Mouse (Mus musculus): ENCODE results near the gene Khsrp. TPM values are rescaled to one million over a fixed set of nuclear protein-coding genes. Genes with fewer than 3 reads are reported as not detected.

Khsrp gene
- polyA plus RNA-seq, 1 experiment, result 18.7 TPM

DNA sequence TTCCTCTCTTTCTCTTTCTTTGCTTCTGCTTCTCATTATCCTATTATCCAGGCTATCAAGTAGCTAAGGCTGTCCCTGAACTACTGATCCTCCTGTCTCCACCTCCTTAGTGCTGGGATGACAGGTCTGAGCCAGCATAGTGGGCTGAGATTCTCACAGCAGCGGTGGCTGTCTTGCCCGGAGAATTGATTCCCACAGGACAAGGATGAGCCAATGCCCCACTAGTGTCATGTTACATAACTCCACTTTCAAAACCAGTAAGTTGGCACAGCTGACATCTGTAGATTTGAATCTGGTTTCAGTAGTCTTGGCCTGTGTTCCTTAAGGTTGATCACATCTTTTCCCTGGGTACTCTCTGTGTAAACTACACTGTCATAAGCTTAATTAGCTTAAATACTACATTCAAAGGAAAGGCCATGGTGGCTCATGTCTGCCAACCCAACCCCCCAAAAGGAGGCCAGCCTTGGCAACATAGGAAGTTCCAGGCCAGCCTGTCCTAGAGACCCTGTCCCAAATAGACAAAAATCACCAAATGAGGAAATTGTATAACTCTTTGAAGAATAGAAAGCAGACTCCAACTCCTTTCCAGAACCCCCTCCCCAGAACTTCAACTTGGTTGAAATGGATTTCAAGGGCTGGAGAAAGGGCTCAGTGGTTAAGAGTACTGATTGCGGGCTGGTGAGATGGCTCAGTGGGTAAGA lies 45.1 kb downstream of the Khsrp start:
- 0 out of 2 replicates have a peak, but pooled peaks cover 5% of the 10 kb centered on the region for H3K4me1 ChIP-seq (ENCODE audit: control insufficient read depth, insufficient read depth, insufficient read length, low read length)
- H3K27ac ChIP-seq (replicated peaks; ENCODE audit: low read depth, low read length), result no peak overlapping the region
- H3K4me3 ChIP-seq (ENCODE audit: insufficient read depth, low read depth, low read length), result no peak overlapping the region

DNA sequence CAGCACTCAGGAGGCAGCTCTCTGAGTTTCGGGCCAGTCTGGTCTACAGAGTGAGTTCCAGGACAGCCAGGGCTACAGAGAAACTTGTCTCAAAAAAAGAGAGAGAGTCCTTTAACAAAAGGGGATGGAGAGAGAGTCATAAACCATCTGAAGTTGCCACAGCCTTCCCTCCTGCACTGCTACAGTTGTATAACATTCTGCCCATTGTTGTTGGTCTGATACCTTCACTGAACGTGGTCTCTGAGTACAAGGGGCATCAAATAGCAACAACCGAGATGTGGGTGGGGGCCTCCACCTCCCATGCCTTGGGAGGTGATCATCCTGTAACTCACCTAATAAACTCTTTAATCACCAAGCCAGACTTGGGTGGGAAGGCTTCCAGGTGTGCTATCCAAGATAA lies 45.7 kb downstream of the Khsrp start:
- Histone ChIP-seq H3K4me1 (ENCODE audit: control insufficient read depth, insufficient read depth, insufficient read length, low read length) (no peaks in the 10 kb centered on the region), H3K27ac (replicated peaks; ENCODE audit: low read depth, low read length) (no peak overlapping the region), H3K4me3 (ENCODE audit: insufficient read depth, low read depth, low read length) (no peak overlapping the region)

GRCm38 (mm10) chr17:56984886-56985285 lies 46.4 kb downstream of the Khsrp start:
- H3K27ac ChIP-seq (replicated peaks; ENCODE audit: low read depth, low read length), result no peak overlapping the region
- H3K4me3 ChIP-seq (ENCODE audit: insufficient read depth, low read depth, low read length), result no peak overlapping the region
- H3K4me1 ChIP-seq (ENCODE audit: control insufficient read depth, insufficient read depth, insufficient read length, low read length), result no peaks in the 10 kb centered on the region

GRCm38 (mm10) chr17:56982013-56982412 lies 49.3 kb downstream of the Khsrp start, which contains the start of gene Acer1:
Acer1 (minus strand) TSS chr17:56982126.
- Histone ChIP-seq H3K4me1 (ENCODE audit: control insufficient read depth, insufficient read depth, insufficient read length, low read length) (no peaks in the 10 kb centered on the region), H3K27ac (replicated peaks; ENCODE audit: low read depth, low read length) (no peak within 1 kb of the TSS), H3K4me3 (ENCODE audit: insufficient read depth, low read depth, low read length) (no peak within 1 kb of the TSS)

GRCm38 (mm10) chr17:56981049-56981448 lies 50.3 kb downstream of the Khsrp start:
- Histone ChIP-seq H3K4me3 (ENCODE audit: insufficient read depth, low read depth, low read length) (no peak overlapping the region), H3K4me1 (ENCODE audit: control insufficient read depth, insufficient read depth, insufficient read length, low read length) (no peaks in the 10 kb centered on the region), H3K27ac (replicated peaks; ENCODE audit: low read depth, low read length) (no peak overlapping the region)

- Histone ChIP-seq H3K27ac (replicated peaks; ENCODE audit: low read depth, low read length) (no peak overlapping the region), H3K4me1 (ENCODE audit: control insufficient read depth, insufficient read depth, insufficient read length, low read length) (no peaks in the 10 kb centered on the region), H3K4me3 (ENCODE audit: insufficient read depth, low read depth, low read length) (no peak overlapping the region)
These were observed 51.8 kb downstream of the Khsrp start for GRCm38 (mm10) chr17:56979524-56979923.

DNA sequence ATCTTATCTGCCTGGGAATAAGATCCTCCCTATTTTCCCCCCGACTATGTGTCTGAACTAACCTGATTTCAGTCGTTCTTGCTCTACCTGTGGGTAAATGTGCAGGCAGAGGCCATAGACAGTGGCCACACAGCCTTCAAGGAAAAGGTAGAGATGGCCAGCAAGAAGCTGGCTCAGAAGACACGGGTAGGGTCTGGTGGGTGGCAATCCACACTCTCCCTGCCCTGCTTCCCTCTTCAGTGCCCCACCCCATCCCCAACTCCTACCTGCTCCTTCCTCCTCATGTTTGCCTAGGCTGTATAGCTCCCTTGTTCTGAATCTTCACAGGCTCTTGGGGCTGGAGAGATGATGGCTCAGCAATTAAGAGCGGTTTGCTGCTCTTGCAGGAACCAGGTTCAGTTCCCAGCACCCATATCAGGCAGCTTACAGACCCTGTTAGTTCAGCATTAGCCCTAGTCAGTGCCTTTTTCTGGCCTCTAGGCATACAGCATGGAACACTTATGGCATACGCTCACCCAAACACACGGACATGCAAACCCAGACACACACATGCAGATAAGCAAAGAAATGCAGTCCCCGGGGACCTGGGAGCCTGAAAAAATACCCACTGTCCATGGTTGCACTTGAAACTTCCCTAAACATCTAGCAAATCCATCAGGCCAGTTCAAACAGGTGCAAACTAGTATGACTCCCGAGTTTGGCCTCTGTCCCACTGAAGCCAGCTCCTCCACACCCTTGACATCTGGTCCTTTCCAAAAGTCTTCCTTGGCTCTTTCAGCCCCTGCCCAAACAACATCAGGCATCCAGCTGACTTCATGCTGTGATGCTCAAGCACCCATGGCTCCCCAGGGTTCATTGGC lies 54.6 kb downstream of the Khsrp start:
- H3K27ac ChIP-seq (replicated peaks; ENCODE audit: low read depth, low read length), result no peak overlapping the region

DNA sequence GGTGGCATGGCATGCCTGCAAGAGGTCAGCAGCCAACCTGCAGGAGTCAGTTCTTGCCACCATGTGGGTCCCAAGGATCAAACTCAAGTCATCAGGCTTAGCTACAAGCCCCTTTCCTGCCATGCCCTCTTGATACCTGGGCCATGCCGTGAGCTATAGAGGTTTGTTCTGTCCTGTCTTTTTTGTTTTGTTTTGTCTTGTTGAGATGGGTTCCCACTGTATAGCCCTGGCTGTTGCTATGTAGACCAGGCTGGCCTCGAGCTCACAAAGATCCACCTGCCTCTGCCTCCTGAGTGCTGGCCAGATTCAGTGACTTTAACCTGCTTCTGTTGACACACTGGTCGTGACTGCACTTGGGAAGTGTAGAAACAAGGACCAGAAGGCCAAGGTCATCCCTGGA lies 55.9 kb downstream of the Khsrp start:
- H3K27ac ChIP-seq (replicated peaks; ENCODE audit: low read depth, low read length), result no peak overlapping the region

More for the DNA sequence above, 54.6 kb downstream of the Khsrp start:
- Histone ChIP-seq H3K4me1 (ENCODE audit: control insufficient read depth, insufficient read depth, insufficient read length, low read length) (no peaks in the 10 kb centered on the region), H3K4me3 (ENCODE audit: insufficient read depth, low read depth, low read length) (no peak overlapping the region)

GRCm38 (mm10) chr17:56974708-56975240 lies 56.5 kb downstream of the Khsrp start:
- Histone ChIP-seq H3K4me1 (ENCODE audit: control insufficient read depth, insufficient read depth, insufficient read length, low read length) (no peaks in the 10 kb centered on the region), H3K4me3 (ENCODE audit: insufficient read depth, low read depth, low read length) (no peak overlapping the region), H3K27ac (replicated peaks; ENCODE audit: low read depth, low read length) (no peak overlapping the region)

More for the DNA sequence above, 55.9 kb downstream of the Khsrp start:
- H3K4me3 ChIP-seq (ENCODE audit: insufficient read depth, low read depth, low read length), result no peak overlapping the region
- no peaks in the 10 kb centered on the region for H3K4me1 ChIP-seq (ENCODE audit: control insufficient read depth, insufficient read depth, insufficient read length, low read length)

DNA sequence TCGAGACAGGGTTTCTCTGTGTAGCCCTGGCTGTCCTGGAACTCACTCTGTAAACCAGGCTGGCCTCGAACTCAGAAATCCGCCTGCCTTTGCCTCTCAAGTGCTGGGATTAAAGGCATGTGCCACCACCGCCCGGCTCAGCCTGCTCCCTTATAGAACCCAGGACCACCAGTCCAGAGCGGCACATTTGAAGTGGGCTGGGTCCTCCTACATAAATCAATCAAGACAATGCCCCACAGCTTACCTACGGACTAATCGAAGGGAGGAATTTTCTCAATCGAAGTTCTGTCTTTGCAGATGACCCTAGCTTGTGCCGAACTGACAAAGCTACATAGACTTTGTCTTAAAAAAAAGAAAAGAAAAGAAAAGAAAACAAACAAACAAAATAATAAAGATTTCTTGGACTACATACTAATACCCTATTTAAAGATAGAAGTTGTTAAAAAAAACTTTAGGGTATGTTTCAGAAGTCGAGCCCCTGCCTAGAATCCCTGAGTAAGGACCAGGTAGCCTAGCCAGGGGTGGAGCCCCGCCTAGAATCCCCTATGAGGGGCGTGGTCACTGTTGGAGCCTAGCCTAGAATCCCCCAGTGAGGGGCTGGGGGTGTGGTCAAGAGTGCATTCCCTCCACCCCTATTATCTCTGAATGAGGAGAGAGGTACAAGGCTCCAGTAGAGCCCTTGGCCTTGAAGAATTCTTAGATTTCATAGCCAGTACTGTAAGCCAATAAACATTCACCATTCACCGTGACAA lies 57.2 kb downstream of the Khsrp start:
- H3K4me3 ChIP-seq (ENCODE audit: insufficient read depth, low read depth, low read length), result no peak overlapping the region
- H3K4me1 ChIP-seq (ENCODE audit: control insufficient read depth, insufficient read depth, insufficient read length, low read length), result no peaks in the 10 kb centered on the region
- no peak overlapping the region for H3K27ac ChIP-seq (replicated peaks; ENCODE audit: low read depth, low read length)

Other genes with a start within 250 kb of the Khsrp start
- gene Rfx2, start 200.5 kb downstream of the Khsrp start, polyA plus RNA-seq (2012; ENCODE audit: insufficient read depth, insufficient read length, missing spikeins), result 2.5 and 3.0 TPM in 2 replicates
- not detected in 2 replicates for gene Acsbg2, start 157.1 kb downstream of the Khsrp start, polyA plus RNA-seq (2012; ENCODE audit: insufficient read depth, insufficient read length, missing spikeins)
- gene 1700061G19Rik, start 156.0 kb downstream of the Khsrp start, polyA plus RNA-seq (2012; ENCODE audit: insufficient read depth, insufficient read length, missing spikeins), result not detected in 2 replicates
- 9.9 and 14.9 TPM in 2 replicates for gene Mllt1, start 96.1 kb downstream of the Khsrp start, polyA plus RNA-seq (2012; ENCODE audit: insufficient read depth, insufficient read length, missing spikeins)
- not detected in 2 replicates for gene Acer1, start 49.4 kb downstream of the Khsrp start, polyA plus RNA-seq (2012; ENCODE audit: insufficient read depth, insufficient read length, missing spikeins)
- 175 and 196 TPM in 2 replicates for gene Clpp, start 41.2 kb downstream of the Khsrp start, polyA plus RNA-seq (2012; ENCODE audit: insufficient read depth, insufficient read length, missing spikeins)
- gene Alkbh7, start 34.2 kb downstream of the Khsrp start, polyA plus RNA-seq (2012; ENCODE audit: insufficient read depth, insufficient read length, missing spikeins), result 57.4 and 68.7 TPM in 2 replicates
- gene Pspn, start 31.5 kb downstream of the Khsrp start, polyA plus RNA-seq (2012; ENCODE audit: insufficient read depth, insufficient read length, missing spikeins), result not detected in 2 replicates
- gene Gtf2f1, start 20.2 kb downstream of the Khsrp start, polyA plus RNA-seq (2012; ENCODE audit: insufficient read depth, insufficient read length, missing spikeins), result 29.1 and 29.3 TPM in 2 replicates
- gene Gm17949, start 20.1 kb downstream of the Khsrp start, polyA plus RNA-seq (2012; ENCODE audit: insufficient read depth, insufficient read length, missing spikeins), result not detected in 2 replicates
- gene Slc25a41, start 10.1 kb upstream of the Khsrp start, polyA plus RNA-seq (2012; ENCODE audit: insufficient read depth, insufficient read length, missing spikeins), result not detected in 2 replicates
- gene Crb3, start 27.6 kb upstream of the Khsrp start, polyA plus RNA-seq (2012; ENCODE audit: insufficient read depth, insufficient read length, missing spikeins), result not detected in 2 replicates
- 107 and 161 TPM in 2 replicates for gene Slc25a23, start 28.3 kb upstream of the Khsrp start, polyA plus RNA-seq (2012; ENCODE audit: insufficient read depth, insufficient read length, missing spikeins)
- gene Dennd1c, start 47.0 kb upstream of the Khsrp start, polyA plus RNA-seq (2012; ENCODE audit: insufficient read depth, insufficient read length, missing spikeins), result 1.3 and 4.3 TPM in 2 replicates
- gene Tubb4a, start 56.3 kb upstream of the Khsrp start, polyA plus RNA-seq (2012; ENCODE audit: insufficient read depth, insufficient read length, missing spikeins), result 2.4 and 2.9 TPM in 2 replicates
- 0.79 TPM in 1 of 2 replicates, not detected in the other for gene Tnfsf9, start 73.8 kb upstream of the Khsrp start, polyA plus RNA-seq (2012; ENCODE audit: insufficient read depth, insufficient read length, missing spikeins)
- not detected in 2 replicates for gene Cd70, start 118.3 kb upstream of the Khsrp start, polyA plus RNA-seq (2012; ENCODE audit: insufficient read depth, insufficient read length, missing spikeins)
- gene Tnfsf14, start 162.7 kb upstream of the Khsrp start, polyA plus RNA-seq (2012; ENCODE audit: insufficient read depth, insufficient read length, missing spikeins), result not detected in 2 replicates
- gene C3, start 196.6 kb upstream of the Khsrp start, polyA plus RNA-seq (2012; ENCODE audit: insufficient read depth, insufficient read length, missing spikeins), result 266 and 361 TPM in 2 replicates
- gene Gpr108, start 216.9 kb upstream of the Khsrp start, polyA plus RNA-seq (2012; ENCODE audit: insufficient read depth, insufficient read length, missing spikeins), result 36.4 and 36.6 TPM in 2 replicates
- 20.4 and 30.0 TPM in 2 replicates for gene Trip10, start 217.9 kb upstream of the Khsrp start, polyA plus RNA-seq (2012; ENCODE audit: insufficient read depth, insufficient read length, missing spikeins)
- 1.3 and 1.5 TPM in 2 replicates for gene Vav1, start 247.6 kb upstream of the Khsrp start, polyA plus RNA-seq (2012; ENCODE audit: insufficient read depth, insufficient read length, missing spikeins)

All from brown adipose tissue, adult 24 weeks (tissue).